Mouse (Mus musculus) heart, embryonic 15.5 days (tissue): ENCODE measurements around the gene Ifit1bl2. TPM values are rescaled to one million over a fixed set of nuclear protein-coding genes. Genes with fewer than 3 reads are reported as not detected.
"Not testable (repeated sequence)": the region's sequence is repeated elsewhere in the genome, so short reads cannot be mapped to it uniquely, and the experiment has no call there.

Experiments
- ATAC-seq: fragments of 200-750 bp; cut with Nextera tagmentation; replicated peaks from 2 replicates; pipeline ENCODE4 v1.8.0; 2017; ENCODE audit warnings: low read depth, moderate TSS enrichment; ENCODE audit not compliant: insufficient number of reproducible peaks, insufficient read depth, low FRiP score
- H3K27ac ChIP-seq: fragments of 300-500 bp; sonication (generic); 2 replicates; pipeline ENCODE4 v1.5.1; 2015; ENCODE audit warnings: mild to moderate bottlenecking, inconsistent platforms
- H3K27me3 ChIP-seq: fragments of 300-500 bp; sonication (generic); 2 replicates; pipeline ENCODE4 v1.6.1; 2015; ENCODE audit warnings: inconsistent platforms
- H3K36me3 ChIP-seq: fragments of 300-500 bp; sonication (generic); 2 replicates; pipeline ENCODE4 v1.6.1; 2015; ENCODE audit warnings: mild to moderate bottlenecking, inconsistent platforms
- H3K4me1 ChIP-seq: fragments of 300-500 bp; sonication (generic); replicated peaks from 2 replicates; pipeline ENCODE4 v1.6.1; 2015; ENCODE audit warnings: inconsistent platforms
- H3K4me2 ChIP-seq: fragments of 300-500 bp; sonication (generic); 2 replicates; pipeline ENCODE4 v1.6.1; 2015; ENCODE audit warnings: inconsistent platforms, mild to moderate bottlenecking, moderate library complexity
- H3K4me3 ChIP-seq: fragments of 300-500 bp; sonication (generic); 2 replicates; pipeline ENCODE4 v1.5.1; 2015; ENCODE audit warnings: mild to moderate bottlenecking, inconsistent platforms
- H3K9ac ChIP-seq: fragments of 300-500 bp; sonication (generic); 2 replicates; pipeline ENCODE4 v1.6.1; 2015; ENCODE audit warnings: mild to moderate bottlenecking, inconsistent platforms
- H3K9me3 ChIP-seq: fragments of 300-500 bp; sonication (generic); replicated peaks from 2 replicates; pipeline ENCODE4 v1.6.1; 2016; ENCODE audit warnings: inconsistent platforms
- WGBS: fragments of 180-500 bp; shearing (Covaris S2); methylation state at CpG from one replicate; pipeline ENCODE4 v1.1.7; 2015; ENCODE audit warnings: mixed read lengths; 5-methylcytosine and 5-hydroxymethylcytosine counted together
- polyA plus RNA-seq: library from polyadenylated mRNA; unstranded; fragments of >200 nt; fragmentation: Nextera tagmentation; extraction: Ambion mirVana; gene quantifications from 2 replicates; pipeline ENCODE4 v1.2.1, GENCODE M21; 2015

The Ifit1bl2 gene
- polyA plus RNA-seq, 1 experiment from 2014 or later, result 1.3 TPM

GRCm38 (mm10) chr19:34650276-34650675 is 9.7 kb upstream of the Ifit1bl2 start:
- ATAC-seq, result no peak
- no peaks in the 10 kb centered on the region for H3K4me1 ChIP-seq
- no peaks in the 10 kb centered on the region for H3K36me3 ChIP-seq
- no peak overlapping the region for H3K4me2 ChIP-seq
- H3K27me3 ChIP-seq, result no peaks in the 10 kb centered on the region
- H3K27ac ChIP-seq, result no peak overlapping the region
- H3K9ac ChIP-seq, result no peak overlapping the region
- WGBS, result 87% methylated on average over 3 of the region's 3 CpGs
- no peaks in the 10 kb centered on the region for H3K9me3 ChIP-seq
- H3K4me3 ChIP-seq, result no peak overlapping the region

DNA sequence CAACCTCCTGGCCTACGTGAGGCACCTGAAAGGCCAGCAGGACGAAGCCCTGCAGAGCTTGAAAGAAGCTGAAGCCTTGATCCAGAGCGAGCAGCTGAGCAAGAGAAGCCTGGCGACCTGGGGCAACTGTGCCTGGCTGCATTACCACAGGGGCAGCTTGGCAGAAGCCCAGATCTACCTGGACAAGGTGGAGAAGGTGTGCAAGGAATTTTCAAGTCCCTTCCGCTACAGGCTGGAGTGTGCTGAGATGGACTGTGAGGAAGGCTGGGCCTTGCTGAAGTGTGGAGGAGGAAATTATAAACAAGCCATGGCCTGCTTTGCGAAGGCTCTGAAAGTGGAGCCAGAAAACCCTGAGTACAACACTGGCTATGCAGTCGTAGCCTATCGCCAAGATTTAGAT is 7.1 kb upstream of the Ifit1bl2 start:
- not testable (repeated sequence) for H3K4me3 ChIP-seq, H3K9me3 ChIP-seq, H3K4me1 ChIP-seq, H3K36me3 ChIP-seq, H3K27ac ChIP-seq, H3K4me2 ChIP-seq, H3K9ac ChIP-seq, H3K27me3 ChIP-seq, ATAC-seq
- WGBS, result 84% methylated on average over 8 of the region's 8 CpGs

GRCm38 (mm10) chr19:34642616-34643015 is 2.1 kb upstream of the Ifit1bl2 start:
- WGBS, result 56% methylated on average over 5 of the region's 5 CpGs
- no peak overlapping the region for H3K27ac ChIP-seq
- no peak overlapping the region for H3K4me3 ChIP-seq
- no peak overlapping the region for H3K4me2 ChIP-seq
- H3K4me1 ChIP-seq, result peaks cover 3% of the 10 kb centered on the region; the same call in 1 of the 2 replicates
- H3K27me3 ChIP-seq, result no peaks in the 10 kb centered on the region
- no peaks in the 10 kb centered on the region for H3K36me3 ChIP-seq
- no peaks in the 10 kb centered on the region for H3K9me3 ChIP-seq
- H3K9ac ChIP-seq, result no peak overlapping the region
- no peak for ATAC-seq

GRCm38 (mm10) chr19:34636933-34637557 is 3.5 kb downstream of the Ifit1bl2 start:
- 4% methylated on average over 3 of the region's 3 CpGs for WGBS
- peaks cover 3% of the 10 kb centered on the region; the same call in 1 of the 2 replicates for H3K4me1 ChIP-seq
- no peak overlapping the region for H3K9ac ChIP-seq
- no peak overlapping the region for H3K4me3 ChIP-seq
- ATAC-seq, result no peak
- no peaks in the 10 kb centered on the region for H3K27me3 ChIP-seq
- H3K27ac ChIP-seq, result no peak overlapping the region
- no peaks in the 10 kb centered on the region for H3K36me3 ChIP-seq
- H3K4me2 ChIP-seq, result no peak overlapping the region
- H3K9me3 ChIP-seq, result no peaks in the 10 kb centered on the region

GRCm38 (mm10) chr19:34633484-34633883 is 7.1 kb downstream of the Ifit1bl2 start:
- 51% methylated on average over 2 of the region's 2 CpGs for WGBS
- no peak overlapping the region for H3K9ac ChIP-seq
- no peaks in the 10 kb centered on the region for H3K27me3 ChIP-seq
- no peak overlapping the region for H3K4me3 ChIP-seq
- H3K27ac ChIP-seq, result no peak overlapping the region
- no peaks in the 10 kb centered on the region for H3K4me1 ChIP-seq
- no peak for ATAC-seq
- H3K36me3 ChIP-seq, result no peaks in the 10 kb centered on the region
- H3K4me2 ChIP-seq, result no peak overlapping the region
- H3K9me3 ChIP-seq, result no peaks in the 10 kb centered on the region

- Histone ChIP-seq H3K36me3 (no peaks in the 10 kb centered on the region), H3K4me3 (no peak overlapping the region), H3K27me3 (no peaks in the 10 kb centered on the region), H3K27ac (no peak overlapping the region), H3K9me3 (no peaks in the 10 kb centered on the region), H3K4me2 (no peak overlapping the region), H3K4me1 (no peaks in the 10 kb centered on the region), H3K9ac (no peak overlapping the region)
- ATAC-seq, result no peak
Measured at GRCm38 (mm10) chr19:34631487-34631886, 9.1 kb downstream of the Ifit1bl2 start.

DNA sequence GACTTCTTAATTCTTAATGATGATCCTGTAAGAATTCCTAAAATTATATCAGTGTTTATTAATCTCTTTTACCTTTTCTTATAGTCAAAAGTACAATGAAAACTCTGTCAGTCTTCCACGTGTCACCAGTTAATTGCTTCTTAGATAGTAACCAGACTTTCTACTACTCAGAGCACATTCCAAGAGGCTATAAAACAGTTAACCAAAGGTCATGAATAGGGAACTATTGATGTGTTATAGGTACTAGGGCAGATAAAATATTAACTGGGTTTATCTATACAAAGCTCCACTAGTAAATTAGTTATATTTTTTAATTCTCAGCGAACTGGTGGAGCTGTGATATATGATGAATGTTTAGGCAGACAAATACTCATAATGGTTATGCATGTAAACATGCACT is 13.0 kb downstream of the Ifit1bl2 start:
- H3K36me3 ChIP-seq, result no peaks in the 10 kb centered on the region
- 65% methylated on average over 2 of the region's 2 CpGs for WGBS
- no peak overlapping the region for H3K9ac ChIP-seq
- H3K27me3 ChIP-seq, result no peaks in the 10 kb centered on the region
- no peaks in the 10 kb centered on the region for H3K9me3 ChIP-seq
- no peak overlapping the region for H3K27ac ChIP-seq
- no peak overlapping the region for H3K4me2 ChIP-seq
- no peak overlapping the region for H3K4me3 ChIP-seq
- no peak for ATAC-seq
- H3K4me1 ChIP-seq, result no peaks in the 10 kb centered on the region

GRCm38 (mm10) chr19:34624663-34625062 is 15.9 kb downstream of the Ifit1bl2 start:
- ATAC-seq, result no peak
- WGBS, result 71% methylated on average over 4 of the region's 4 CpGs

DNA sequence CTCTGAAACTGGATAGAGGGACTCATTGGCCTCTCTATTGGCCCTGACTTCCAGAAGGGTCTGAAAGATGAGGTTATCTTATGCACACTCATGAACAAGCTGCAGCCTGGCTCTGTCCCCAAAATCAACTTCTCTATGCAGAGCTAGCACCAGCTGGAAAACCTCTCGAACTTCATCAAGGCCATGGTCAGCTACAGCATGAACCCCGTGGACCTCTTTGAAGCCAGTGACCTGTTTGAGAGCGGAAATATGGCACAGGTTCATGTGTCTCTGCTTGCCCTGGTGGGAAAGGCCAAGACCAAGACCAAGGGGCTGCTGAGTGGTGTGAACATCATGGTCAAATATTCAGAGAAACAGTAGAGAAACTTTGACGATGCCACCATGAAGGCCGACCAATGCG is 16.8 kb downstream of the Ifit1bl2 start:
- no peak for ATAC-seq
- Histone ChIP-seq H3K27me3 (no peaks in the 10 kb centered on the region), H3K4me2 (no peak overlapping the region), H3K27ac (no peak overlapping the region), H3K9me3 (no peaks in the 10 kb centered on the region), H3K4me1 (no peaks in the 10 kb centered on the region), H3K9ac (no peak overlapping the region), H3K4me3 (no peak overlapping the region), H3K36me3 (no peaks in the 10 kb centered on the region)
- 87% methylated on average over 6 of the region's 6 CpGs for WGBS

More at GRCm38 (mm10) chr19:34624663-34625062, 15.9 kb downstream of the Ifit1bl2 start:
- no peak overlapping the region for H3K9ac ChIP-seq
- no peaks in the 10 kb centered on the region for H3K27me3 ChIP-seq
- H3K4me1 ChIP-seq, result no peaks in the 10 kb centered on the region
- no peak overlapping the region for H3K4me3 ChIP-seq
- no peaks in the 10 kb centered on the region for H3K9me3 ChIP-seq
- no peaks in the 10 kb centered on the region for H3K36me3 ChIP-seq
- no peak overlapping the region for H3K27ac ChIP-seq
- H3K4me2 ChIP-seq, result no peak overlapping the region

- Histone ChIP-seq H3K36me3 (no peaks in the 10 kb centered on the region), H3K4me3 (no peak overlapping the region), H3K9me3 (no peaks in the 10 kb centered on the region), H3K4me2 (no peak overlapping the region), H3K27me3 (no peaks in the 10 kb centered on the region), H3K4me1 (no peaks in the 10 kb centered on the region), H3K27ac (no peak overlapping the region), H3K9ac (no peak overlapping the region)
- ATAC-seq, result no peak
- 88% methylated on average over 5 of the region's 5 CpGs for WGBS
Measured at GRCm38 (mm10) chr19:34620871-34621270, 19.7 kb downstream of the Ifit1bl2 start.

- not testable (repeated sequence) for H3K27ac ChIP-seq, H3K9me3 ChIP-seq, H3K4me1 ChIP-seq, H3K9ac ChIP-seq, H3K4me3 ChIP-seq, H3K36me3 ChIP-seq, ATAC-seq, H3K27me3 ChIP-seq, H3K4me2 ChIP-seq
- 63% methylated on average over 6 of the region's 11 CpGs for WGBS
Measured at GRCm38 (mm10) chr19:34612243-34613001, 28.1 kb downstream of the Ifit1bl2 start.

GRCm38 (mm10) chr19:34610118-34610517 is 30.4 kb downstream of the Ifit1bl2 start:
- H3K27ac ChIP-seq, H3K36me3 ChIP-seq, H3K9ac ChIP-seq, H3K4me2 ChIP-seq, H3K4me1 ChIP-seq, H3K9me3 ChIP-seq, H3K4me3 ChIP-seq, ATAC-seq, H3K27me3 ChIP-seq: not testable (repeated sequence)
- 75% methylated on average over 3 of the region's 3 CpGs for WGBS
